Mouse (Mus musculus) ES-CJ7 (cell line): Measurements from ENCODE around the gene Cdc34.

Experiments used
- DNase-seq: peaks from one replicate; pipeline ENCODE4 v3.0.0; 2011; ENCODE audit warnings: low read depth, low spot score

Gene Cdc34

DNA sequence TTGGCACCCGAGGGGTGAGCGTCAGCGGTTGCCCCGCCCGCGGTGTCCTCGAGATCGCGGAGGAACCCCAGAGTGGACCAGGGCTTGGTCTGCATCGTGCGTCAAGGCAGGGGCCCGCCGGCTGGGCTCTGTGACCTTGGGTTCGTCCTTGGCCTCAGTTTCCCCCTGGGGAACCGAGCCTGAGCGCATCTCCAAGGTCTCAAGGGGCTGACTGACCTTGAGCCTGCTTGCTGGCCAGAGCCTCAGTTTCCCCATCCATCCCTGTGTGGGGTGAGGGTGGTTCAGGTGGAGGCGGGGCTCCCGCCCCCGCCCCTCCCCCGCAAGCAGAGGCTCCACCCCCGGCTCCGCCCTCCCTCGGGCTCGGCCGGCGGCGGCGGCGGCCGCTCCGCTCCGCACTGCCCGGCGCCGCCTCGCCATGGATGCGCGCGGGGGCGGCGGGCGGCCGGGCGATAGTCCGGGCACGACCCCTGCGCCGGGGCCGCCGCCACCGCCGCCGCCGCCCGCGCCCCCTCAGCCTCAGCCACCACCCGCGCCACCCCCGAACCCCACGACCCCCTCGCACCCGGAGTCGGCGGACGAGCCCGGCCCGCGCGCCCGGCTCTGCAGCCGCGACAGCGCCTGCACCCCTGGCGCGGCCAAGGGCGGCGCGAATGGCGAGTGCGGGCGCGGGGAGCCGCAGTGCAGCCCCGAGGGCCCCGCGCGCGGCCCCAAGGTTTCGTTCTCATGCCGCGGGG, 34.4 kb downstream of the Cdc34 start, which contains the start of gene Hcn2:
Gene Hcn2, plus strand, starts transcription at position 381 of the 734 bp plus-strand sequence.
- no peak for DNase-seq

DNA sequence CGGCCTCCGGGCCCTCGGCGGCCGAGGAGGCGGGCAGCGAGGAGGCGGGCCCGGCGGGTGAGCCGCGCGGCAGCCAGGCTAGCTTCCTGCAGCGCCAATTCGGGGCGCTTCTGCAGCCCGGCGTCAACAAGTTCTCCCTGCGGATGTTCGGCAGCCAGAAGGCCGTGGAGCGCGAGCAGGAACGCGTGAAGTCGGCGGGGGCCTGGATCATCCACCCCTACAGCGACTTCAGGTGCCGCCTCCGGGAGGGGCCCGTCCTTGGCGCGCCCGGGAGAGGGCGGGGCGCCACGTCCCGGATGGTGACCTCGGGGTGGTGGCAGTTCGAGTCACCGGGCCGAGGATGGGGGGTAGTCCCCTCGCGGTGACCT, 35.0 kb downstream of the Cdc34 start:
- DNase-seq: no peak

DNA sequence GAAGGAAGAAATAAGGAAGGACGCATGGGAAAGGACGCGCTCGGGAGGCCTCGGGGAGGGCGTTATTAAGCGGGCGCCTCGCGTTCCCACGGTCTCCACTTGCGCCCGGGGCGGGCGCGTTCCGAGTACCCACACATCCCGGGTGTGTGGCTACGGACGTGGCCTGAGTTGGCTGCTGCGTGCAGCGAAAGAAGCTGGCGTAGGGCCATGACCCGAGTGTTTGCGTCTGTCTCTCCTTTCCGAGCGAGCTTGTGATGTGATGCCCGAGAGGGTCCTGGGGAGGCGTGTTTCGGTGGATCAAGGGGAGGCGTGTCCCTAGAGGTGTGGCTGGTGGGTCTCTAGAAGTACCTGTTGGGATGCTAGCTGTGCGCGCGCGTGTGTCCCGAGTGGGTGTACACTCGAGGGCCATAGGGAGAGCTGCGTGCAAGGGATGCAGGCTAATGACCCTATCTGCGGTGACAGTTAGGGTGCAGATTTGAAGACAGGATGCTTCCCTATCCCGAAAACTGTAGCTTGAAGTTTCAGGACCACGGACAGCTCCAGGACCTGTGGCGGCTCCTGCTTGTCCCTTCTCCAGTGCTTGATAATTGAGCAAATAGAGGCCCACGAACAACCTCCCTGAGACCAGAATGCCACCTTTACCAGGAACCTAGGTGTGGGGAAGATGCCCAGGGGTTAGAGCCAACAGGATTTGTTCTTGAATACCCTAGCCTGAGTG, 35.8 kb downstream of the Cdc34 start:
- DNase-seq: peak; percentile 81

DNA sequence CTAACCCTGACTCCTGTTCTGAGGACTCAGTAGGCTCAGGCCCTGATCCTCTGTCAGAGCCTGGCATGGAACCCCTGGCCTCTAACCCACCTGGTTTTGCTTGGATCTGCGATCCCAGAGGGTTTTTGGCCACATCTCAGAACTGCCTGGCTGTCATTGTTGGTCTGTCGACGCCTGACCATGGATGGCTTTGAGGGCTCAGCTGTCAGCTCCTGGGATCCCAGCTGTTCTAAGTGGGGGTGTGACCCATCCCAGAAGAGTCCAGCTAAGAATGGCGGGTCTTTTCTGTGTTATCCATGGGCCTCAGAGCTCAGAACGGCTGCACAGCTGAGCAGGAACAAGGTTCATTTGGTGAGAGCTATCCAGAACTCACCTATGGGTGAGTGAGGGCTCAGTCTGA, 39.1 kb downstream of the Cdc34 start:
- DNase-seq: no peak

DNA sequence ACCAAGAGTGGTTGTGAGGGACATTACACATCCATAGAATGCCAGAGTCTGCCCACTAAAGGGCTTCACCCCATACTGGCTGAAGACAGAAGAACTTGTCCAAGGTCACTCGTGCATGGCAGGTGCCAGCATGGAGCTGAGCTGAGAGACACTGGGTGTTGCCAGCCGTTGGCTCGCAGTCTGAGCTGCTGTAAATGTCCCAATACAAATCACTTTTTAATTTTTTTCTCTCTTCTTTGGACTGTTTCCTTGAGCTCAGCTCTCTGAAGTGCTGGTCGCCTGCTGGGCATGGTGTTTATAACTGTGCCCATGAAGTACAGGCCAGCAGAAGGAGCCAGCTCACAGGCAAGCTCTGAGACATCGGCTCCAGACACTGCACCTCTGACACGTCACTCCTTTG, 41.1 kb downstream of the Cdc34 start:
- no peak for DNase-seq

DNA sequence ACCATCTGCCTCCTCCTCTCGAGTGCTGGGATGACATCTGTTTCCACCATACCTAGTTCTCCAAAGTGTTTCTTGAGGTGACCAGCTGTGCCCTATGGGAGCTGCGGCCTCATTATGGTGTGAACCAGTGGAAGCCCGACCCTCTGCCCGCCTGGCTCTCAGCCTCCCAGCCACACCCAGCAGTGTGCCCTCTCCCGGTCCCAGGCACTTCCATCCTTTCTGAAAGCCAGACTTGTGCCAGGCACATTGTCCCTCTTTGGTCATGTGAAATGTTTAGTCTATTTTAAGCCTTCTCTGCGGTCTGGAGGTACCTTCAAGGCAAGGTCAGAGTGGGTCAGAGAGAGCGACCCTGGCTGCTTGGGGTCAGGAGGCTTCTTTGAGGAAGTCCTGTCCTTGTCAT, 41.7 kb downstream of the Cdc34 start:
- no peak for DNase-seq

DNA sequence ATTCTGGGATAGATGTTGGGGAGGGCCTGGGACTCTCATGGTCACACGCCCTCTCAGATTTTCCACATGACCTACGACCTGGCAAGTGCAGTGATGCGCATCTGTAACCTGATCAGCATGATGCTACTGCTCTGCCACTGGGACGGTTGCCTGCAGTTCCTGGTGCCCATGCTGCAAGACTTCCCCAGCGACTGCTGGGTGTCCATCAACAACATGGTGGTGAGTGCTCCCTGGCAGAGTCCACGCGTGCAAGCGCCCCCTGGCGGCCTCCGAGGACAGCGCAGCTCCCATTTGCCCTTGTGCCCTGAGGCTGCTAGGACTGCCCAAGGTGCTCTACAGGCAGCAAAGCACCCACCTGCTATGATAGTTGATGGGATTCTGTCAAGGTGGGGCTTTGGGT, 44.1 kb downstream of the Cdc34 start:
- peak; percentile 69 for DNase-seq

DNA sequence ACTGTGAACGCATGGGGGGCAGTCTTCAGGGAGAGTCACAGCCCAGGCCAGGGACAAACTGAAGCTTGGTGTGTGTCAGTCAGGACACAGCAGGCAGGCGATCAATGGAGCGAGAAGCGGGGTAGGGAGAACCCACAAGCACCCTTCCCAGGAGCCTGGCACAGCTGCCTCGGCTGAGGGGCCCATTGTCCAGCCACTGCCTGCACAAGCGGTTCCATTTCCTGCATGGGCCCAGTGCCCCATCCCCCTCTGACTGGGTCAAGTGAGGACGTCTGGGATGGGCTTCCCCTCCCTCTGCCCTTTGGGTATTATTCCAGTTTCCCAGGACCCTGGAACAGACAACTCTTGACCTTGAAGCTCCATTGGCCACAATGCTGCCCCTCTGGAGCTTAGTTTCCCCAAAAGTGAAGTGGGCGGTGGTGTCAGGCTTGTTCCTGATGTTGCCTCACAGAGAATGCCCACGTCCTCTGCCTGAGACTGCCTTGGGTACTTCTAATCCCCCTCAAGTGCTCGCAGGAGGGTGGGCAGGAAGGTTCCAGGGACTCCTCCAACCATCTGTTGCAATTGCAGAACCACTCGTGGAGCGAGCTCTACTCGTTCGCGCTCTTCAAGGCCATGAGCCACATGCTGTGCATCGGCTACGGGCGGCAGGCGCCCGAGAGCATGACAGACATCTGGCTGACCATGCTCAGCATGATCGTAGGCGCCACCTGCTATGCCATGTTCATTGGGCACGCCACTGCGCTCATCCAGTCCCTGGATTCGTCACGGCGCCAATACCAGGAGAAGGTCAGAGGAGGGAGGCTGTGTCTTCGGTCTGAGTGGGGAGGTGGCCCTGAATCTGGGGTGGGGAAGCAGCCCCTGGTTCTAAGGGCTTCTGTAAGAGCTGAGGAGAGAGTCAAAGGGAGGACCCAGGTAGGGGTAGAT, 46.6 kb downstream of the Cdc34 start:
- no peak for DNase-seq

DNA sequence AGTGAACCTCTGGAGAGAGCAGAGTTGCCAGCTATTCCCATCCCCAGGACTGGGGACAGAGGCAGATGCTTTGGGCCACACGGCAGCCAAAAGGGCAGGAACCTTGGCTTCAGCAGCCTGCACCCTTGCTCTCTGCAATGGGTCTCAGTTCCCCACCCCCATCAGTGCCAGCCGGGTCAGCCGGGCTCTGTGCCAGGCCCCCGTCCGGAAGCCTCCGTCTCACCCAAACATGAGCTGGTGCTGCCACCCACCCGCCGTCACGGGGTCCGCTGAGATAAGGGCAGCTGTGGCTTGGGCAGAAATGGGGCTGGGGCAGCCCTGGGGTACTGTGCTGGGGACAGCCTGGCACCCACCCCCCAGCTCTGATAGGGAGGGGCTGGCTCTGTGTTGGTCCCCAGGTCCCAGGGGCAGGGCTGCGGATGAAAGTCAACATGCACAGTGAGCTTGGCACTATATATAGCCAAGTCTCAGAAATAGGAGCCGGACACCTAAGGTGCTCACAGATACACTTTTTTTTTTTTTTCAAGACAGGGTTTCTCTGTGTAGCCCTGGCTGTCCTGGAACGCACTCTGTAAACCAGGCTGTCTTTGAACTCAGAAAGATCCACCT, 47.5 kb downstream of the Cdc34 start:
- DNase-seq: no peak

DNA sequence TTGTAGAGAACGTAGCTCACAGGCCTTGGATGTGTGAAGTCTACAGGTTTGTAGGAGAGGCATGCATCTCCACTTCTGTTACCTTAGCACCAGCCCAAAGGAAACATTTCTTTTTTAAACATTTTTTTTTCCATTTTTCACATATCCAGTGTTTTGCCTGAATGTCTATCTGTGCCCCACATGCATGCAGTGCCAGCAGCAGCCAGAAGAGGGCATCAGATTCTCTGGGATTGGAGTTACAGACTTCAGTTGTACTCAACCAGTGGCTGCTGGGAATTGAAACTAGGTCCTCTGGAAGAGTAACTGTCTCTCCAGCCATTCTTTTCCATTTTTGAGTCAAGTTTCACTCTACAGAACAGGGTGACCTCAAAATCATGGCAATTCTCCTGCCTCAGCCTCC, 50.5 kb downstream of the Cdc34 start:
- DNase-seq: peak; percentile 64

DNA sequence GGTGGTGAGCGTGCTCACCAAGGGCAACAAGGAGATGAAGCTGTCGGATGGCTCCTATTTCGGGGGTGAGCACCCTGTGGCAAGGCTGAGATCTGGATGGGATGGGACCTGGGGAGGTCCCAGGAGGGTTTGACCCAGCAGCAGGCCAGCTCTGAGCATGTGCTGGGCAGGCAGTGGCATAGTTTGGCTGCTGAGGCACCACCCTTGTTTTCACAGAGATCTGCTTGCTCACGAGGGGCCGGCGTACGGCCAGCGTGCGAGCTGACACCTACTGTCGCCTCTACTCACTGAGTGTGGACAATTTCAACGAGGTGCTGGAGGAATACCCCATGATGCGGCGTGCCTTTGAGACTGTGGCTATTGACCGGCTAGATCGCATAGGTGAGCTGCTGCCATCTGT, 51.9 kb downstream of the Cdc34 start:
- DNase-seq: no peak

DNA sequence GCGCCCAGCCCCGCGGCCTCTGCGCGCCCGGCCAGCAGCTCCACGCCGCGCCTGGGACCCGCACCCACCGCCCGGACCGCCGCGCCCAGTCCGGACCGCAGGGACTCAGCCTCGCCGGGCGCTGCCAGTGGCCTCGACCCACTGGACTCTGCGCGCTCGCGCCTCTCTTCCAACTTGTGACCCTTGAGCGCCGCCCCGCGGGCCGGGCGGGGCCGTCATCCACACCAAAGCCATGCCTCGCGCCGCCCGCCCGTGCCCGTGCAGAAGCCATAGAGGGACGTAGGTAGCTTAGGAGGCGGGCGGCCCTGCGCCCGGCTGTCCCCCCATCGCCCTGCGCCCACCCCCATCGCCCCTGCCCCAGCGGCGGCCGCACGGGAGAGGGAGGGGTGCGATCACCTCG, 53.4 kb downstream of the Cdc34 start:
- DNase-seq: no peak

DNA sequence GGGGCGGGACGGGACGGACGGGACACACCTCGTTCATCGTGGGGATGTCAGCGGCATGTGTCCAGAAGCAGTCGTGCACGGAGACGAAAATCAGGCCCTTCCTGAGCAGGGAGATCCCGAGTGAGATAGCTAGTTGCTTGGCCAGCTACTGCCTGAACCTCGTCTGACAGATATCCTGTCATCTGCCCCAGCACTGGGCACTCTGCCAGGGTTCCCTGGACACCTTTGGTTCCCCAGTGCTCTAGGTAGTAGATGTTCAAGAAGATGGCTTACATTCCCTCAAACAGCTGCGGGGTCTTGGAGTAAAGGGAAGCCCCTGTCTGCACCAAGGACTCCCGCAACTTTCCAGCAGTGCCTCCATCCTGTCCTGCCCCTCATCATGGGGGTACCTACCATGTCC, 54.7 kb downstream of the Cdc34 start:
- no peak for DNase-seq
